Mouse (Mus musculus): ENCODE results near the gene Arhgap22. TPM values are rescaled to one million over a fixed set of nuclear protein-coding genes. Genes with fewer than 3 reads are reported as not detected.

The Arhgap22 gene
- polyA plus RNA-seq, 1 experiment from 2014 or later: 2.8 TPM

GRCm38 (mm10) chr14:33347738-33348137 is 133.9 kb downstream of the Arhgap22 start:
- no peak overlapping the region for H3K9ac ChIP-seq
- no peaks in the 10 kb centered on the region for H3K36me3 ChIP-seq (replicated peaks; ENCODE audit: control insufficient read depth, insufficient read depth)
- H3K27me3 ChIP-seq (ENCODE audit: control insufficient read depth, insufficient read depth, low read length): peaks cover 37% of the 10 kb centered on the region
- H3K4me2 ChIP-seq (replicated peaks): no peak overlapping the region
- H3K4me1 ChIP-seq (replicated peaks; ENCODE audit: control insufficient read depth, insufficient read depth, low read length): no peaks in the 10 kb centered on the region
- no peak overlapping the region for H3K4me3 ChIP-seq (replicated peaks; ENCODE audit: low read length)
- 54% methylated on average over 4 of the region's 4 CpGs for WGBS
- H3K9me3 ChIP-seq (ENCODE audit: control insufficient read depth, low read length): no peaks in the 10 kb centered on the region
- ATAC-seq (ENCODE audit: low FRiP score) (no peak), DNase-seq (ENCODE audit: low spot score) (no peak)
- no peak overlapping the region for H3K27ac ChIP-seq

- no peak overlapping the region for H3K4me3 ChIP-seq (replicated peaks; ENCODE audit: low read length)
- DNase-seq (ENCODE audit: low spot score) (no peak), ATAC-seq (ENCODE audit: low FRiP score) (no peak)
- peaks cover 38% of the 10 kb centered on the region for H3K27me3 ChIP-seq (ENCODE audit: control insufficient read depth, insufficient read depth, low read length)
- H3K4me2 ChIP-seq (replicated peaks): no peak overlapping the region
- no peaks in the 10 kb centered on the region for H3K4me1 ChIP-seq (replicated peaks; ENCODE audit: control insufficient read depth, insufficient read depth, low read length)
- H3K27ac ChIP-seq: no peak overlapping the region
- H3K36me3 ChIP-seq (replicated peaks; ENCODE audit: control insufficient read depth, insufficient read depth): no peaks in the 10 kb centered on the region
- no peaks in the 10 kb centered on the region for H3K9me3 ChIP-seq (ENCODE audit: control insufficient read depth, low read length)
- no peak overlapping the region for H3K9ac ChIP-seq
- WGBS: 85% methylated on average over 1 of the region's 1 CpGs
Measured at GRCm38 (mm10) chr14:33348146-33348545, 134.3 kb downstream of the Arhgap22 start.

DNA sequence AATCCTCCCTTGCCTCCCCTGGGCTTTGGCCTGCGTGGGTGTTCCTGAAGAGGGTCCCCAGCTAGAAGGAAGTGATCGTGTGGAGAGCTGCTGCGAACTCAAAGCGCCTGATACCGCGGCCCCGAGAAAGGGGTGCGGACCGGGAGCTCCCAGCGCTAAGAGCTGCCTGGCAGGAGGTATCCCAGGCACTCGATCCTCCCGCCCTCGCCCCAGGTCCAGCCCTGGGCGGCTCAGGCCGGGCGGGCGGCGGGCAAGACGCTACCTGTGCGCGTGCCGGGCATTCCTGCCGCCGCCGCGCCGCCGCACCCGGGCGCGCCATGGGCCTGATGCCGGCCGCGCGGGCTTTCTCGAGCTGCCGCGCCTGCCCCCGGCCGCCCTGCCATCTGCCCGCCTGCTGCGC is 137.2 kb downstream of the Arhgap22 start:
- H3K4me2 ChIP-seq (replicated peaks): peak overlapping the region; percentile 77
- H3K36me3 ChIP-seq (replicated peaks; ENCODE audit: control insufficient read depth, insufficient read depth): no peaks in the 10 kb centered on the region
- H3K27ac ChIP-seq: no peak overlapping the region
- H3K4me3 ChIP-seq (replicated peaks; ENCODE audit: low read length): peak overlapping the region; percentile 41
- H3K27me3 ChIP-seq (ENCODE audit: control insufficient read depth, insufficient read depth, low read length): peaks cover 38% of the 10 kb centered on the region
- ATAC-seq (ENCODE audit: low FRiP score) (no peak), DNase-seq (ENCODE audit: low spot score) (no peak)
- peak overlapping the region; percentile 64 for H3K9ac ChIP-seq
- no peaks in the 10 kb centered on the region for H3K4me1 ChIP-seq (replicated peaks; ENCODE audit: control insufficient read depth, insufficient read depth, low read length)
- WGBS: 2% methylated on average over 22 of the region's 42 CpGs
- H3K9me3 ChIP-seq (ENCODE audit: control insufficient read depth, low read length): no peaks in the 10 kb centered on the region

GRCm38 (mm10) chr14:33351984-33352722 is 138.3 kb downstream of the Arhgap22 start:
- no peaks in the 10 kb centered on the region for H3K4me1 ChIP-seq (replicated peaks; ENCODE audit: control insufficient read depth, insufficient read depth, low read length)
- H3K27me3 ChIP-seq (ENCODE audit: control insufficient read depth, insufficient read depth, low read length): peaks cover 38% of the 10 kb centered on the region
- no peak overlapping the region for H3K9ac ChIP-seq
- no peaks in the 10 kb centered on the region for H3K9me3 ChIP-seq (ENCODE audit: control insufficient read depth, low read length)
- 74% methylated on average over 6 of the region's 6 CpGs for WGBS
- no peak overlapping the region for H3K27ac ChIP-seq
- H3K4me3 ChIP-seq (replicated peaks; ENCODE audit: low read length): no peak overlapping the region
- no peak for DNase-seq (ENCODE audit: low spot score)
- no peak for ATAC-seq (ENCODE audit: low FRiP score)
- H3K36me3 ChIP-seq (replicated peaks; ENCODE audit: control insufficient read depth, insufficient read depth): no peaks in the 10 kb centered on the region
- H3K4me2 ChIP-seq (replicated peaks): no peak overlapping the region

- Histone ChIP-seq H3K36me3 (replicated peaks; ENCODE audit: control insufficient read depth, insufficient read depth) (no peaks in the 10 kb centered on the region), H3K9ac (no peak overlapping the region), H3K4me2 (replicated peaks) (no peak overlapping the region), H3K27ac (no peak overlapping the region), H3K27me3 (ENCODE audit: control insufficient read depth, insufficient read depth, low read length) (peaks cover 38% of the 10 kb centered on the region), H3K4me1 (replicated peaks; ENCODE audit: control insufficient read depth, insufficient read depth, low read length) (no peaks in the 10 kb centered on the region), H3K9me3 (ENCODE audit: control insufficient read depth, low read length) (no peaks in the 10 kb centered on the region), H3K4me3 (replicated peaks; ENCODE audit: low read length) (no peak overlapping the region)
- 83% methylated on average over 6 of the region's 6 CpGs for WGBS
- no peak for DNase-seq (ENCODE audit: low spot score)
- no peak for ATAC-seq (ENCODE audit: low FRiP score)
Measured at GRCm38 (mm10) chr14:33352890-33353289, 139.1 kb downstream of the Arhgap22 start.

DNA sequence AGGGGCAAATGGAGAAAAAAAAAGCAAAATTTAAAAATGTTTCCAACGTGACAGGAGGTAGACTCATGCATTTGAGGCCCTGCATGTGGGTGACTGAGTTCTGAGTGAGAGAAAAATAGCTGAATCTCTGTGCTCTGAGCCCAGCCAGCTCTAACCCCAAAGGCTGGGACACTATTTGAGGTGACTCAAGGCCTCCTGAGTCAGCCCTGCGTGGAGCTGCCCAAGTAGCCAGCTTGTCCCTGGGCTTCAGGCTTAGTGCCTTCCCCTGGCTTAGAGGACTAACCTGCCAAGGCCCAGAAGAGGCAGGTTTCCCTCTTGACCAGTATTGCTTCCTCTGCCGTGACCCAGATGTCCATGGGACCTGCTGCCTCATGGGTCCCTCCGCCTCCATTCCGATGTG is 141.4 kb downstream of the Arhgap22 start:
- Histone ChIP-seq H3K27ac (no peak overlapping the region), H3K36me3 (replicated peaks; ENCODE audit: control insufficient read depth, insufficient read depth) (no peaks in the 10 kb centered on the region), H3K9ac (no peak overlapping the region), H3K9me3 (ENCODE audit: control insufficient read depth, low read length) (no peaks in the 10 kb centered on the region), H3K4me2 (replicated peaks) (no peak overlapping the region), H3K4me1 (replicated peaks; ENCODE audit: control insufficient read depth, insufficient read depth, low read length) (no peaks in the 10 kb centered on the region), H3K27me3 (ENCODE audit: control insufficient read depth, insufficient read depth, low read length) (peaks cover 23% of the 10 kb centered on the region), H3K4me3 (replicated peaks; ENCODE audit: low read length) (no peak overlapping the region)
- DNase-seq (ENCODE audit: low spot score): no peak
- WGBS: 91% methylated on average over 5 of the region's 5 CpGs
- ATAC-seq (ENCODE audit: low FRiP score): no peak

DNA sequence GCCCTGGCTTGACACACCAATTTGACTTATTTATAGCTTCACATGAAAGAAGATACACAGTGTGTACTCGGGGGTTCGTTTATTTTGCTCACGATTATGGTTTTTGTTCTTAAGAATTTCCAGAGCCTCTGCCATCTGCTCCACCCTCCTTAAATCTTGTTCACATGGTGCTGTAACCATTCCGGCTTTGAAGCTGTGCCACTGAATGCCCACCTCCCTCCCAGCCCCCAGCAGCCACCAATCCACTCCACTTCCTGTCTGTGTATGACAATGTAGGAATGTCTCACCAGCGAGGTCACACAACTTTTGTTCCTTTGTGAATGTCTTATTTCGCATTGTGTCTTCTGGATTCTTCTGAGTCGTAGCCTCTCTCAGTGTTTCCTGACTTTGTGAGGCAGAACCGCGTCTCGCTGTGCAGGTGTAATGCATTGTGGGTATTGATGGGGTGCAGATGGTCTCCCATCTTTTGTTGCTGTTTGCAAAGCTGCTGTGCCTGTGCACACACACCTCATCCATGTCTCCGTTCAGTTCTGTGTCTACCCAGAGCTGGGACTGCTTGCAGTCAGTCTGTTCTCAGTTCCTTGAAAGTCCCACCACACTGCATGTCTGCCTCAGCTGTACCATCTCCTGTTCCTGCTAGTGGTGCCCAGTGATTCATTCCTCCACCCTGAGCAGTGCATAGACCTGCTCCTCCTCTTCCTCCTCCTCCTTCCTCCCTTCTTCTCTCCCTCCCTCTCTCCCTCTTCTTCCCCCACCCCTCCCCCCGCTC is 144.0 kb downstream of the Arhgap22 start:
- Histone ChIP-seq H3K4me3 (replicated peaks; ENCODE audit: low read length) (no peak overlapping the region), H3K27ac (no peak overlapping the region), H3K9me3 (ENCODE audit: control insufficient read depth, low read length) (no peaks in the 10 kb centered on the region), H3K9ac (no peak overlapping the region), H3K27me3 (ENCODE audit: control insufficient read depth, insufficient read depth, low read length) (0 out of 2 replicates have a peak, but pooled peaks cover under 1% of the 10 kb centered on the region), H3K36me3 (replicated peaks; ENCODE audit: control insufficient read depth, insufficient read depth) (no peaks in the 10 kb centered on the region), H3K4me2 (replicated peaks) (no peak overlapping the region), H3K4me1 (replicated peaks; ENCODE audit: control insufficient read depth, insufficient read depth, low read length) (peaks cover 2% of the 10 kb centered on the region; the same call in 1 of the 2 replicates)
- ATAC-seq (ENCODE audit: low FRiP score) (no peak), DNase-seq (ENCODE audit: low spot score) (no peak)
- WGBS: 71% methylated on average over 12 of the region's 12 CpGs

DNA sequence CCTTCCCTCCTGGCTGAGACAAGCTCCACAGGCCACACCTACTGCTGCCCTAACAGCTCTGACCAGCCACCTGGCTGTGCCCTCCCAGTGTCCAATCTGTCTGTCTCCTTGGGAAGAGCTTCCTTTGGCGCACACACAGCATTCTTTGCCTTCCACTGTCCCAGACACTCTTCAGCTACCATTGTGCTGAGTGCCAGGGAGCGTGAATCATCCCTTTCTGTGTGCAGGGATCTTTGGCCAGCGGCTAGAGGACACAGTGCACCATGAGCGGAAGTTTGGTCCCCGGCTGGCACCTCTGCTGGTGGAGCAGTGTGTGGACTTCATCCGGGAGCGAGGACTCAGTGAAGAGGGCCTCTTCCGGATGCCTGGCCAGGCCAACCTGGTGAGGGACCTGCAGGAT is 145.1 kb downstream of the Arhgap22 start:
- Histone ChIP-seq H3K27me3 (ENCODE audit: control insufficient read depth, insufficient read depth, low read length) (no peaks in the 10 kb centered on the region), H3K36me3 (replicated peaks; ENCODE audit: control insufficient read depth, insufficient read depth) (no peaks in the 10 kb centered on the region), H3K9me3 (ENCODE audit: control insufficient read depth, low read length) (no peaks in the 10 kb centered on the region), H3K9ac (no peak overlapping the region), H3K27ac (no peak overlapping the region), H3K4me1 (replicated peaks; ENCODE audit: control insufficient read depth, insufficient read depth, low read length) (peaks cover 3% of the 10 kb centered on the region; the same call in 1 of the 2 replicates), H3K4me2 (replicated peaks) (no peak overlapping the region), H3K4me3 (replicated peaks; ENCODE audit: low read length) (no peak overlapping the region)
- DNase-seq (ENCODE audit: low spot score) (no peak), ATAC-seq (ENCODE audit: low FRiP score) (no peak)
- 93% methylated on average over 8 of the region's 8 CpGs for WGBS

DNA sequence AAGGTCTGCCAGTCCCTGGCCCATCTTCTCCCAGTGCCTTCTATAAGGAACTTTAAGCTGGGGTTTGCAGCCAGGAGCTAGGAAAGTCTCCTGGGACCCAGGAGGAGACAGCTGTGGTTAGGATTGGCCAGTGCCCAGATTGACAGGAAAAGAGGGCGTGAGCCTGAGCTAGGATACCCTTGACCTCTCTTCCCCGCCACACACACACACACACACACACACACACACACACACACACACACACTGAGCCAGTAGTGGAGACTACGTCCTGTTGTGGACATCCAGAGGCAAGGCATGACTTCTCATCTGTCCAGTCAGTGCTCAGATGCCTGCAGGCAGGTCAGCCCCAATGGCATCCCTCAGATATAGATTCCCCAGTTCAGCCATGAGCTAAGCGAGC is 147.7 kb downstream of the Arhgap22 start:
- no peak overlapping the region for H3K4me3 ChIP-seq (replicated peaks; ENCODE audit: low read length)
- 53% methylated on average over 3 of the region's 4 CpGs for WGBS
- no peaks in the 10 kb centered on the region for H3K9me3 ChIP-seq (ENCODE audit: control insufficient read depth, low read length)
- no peaks in the 10 kb centered on the region for H3K27me3 ChIP-seq (ENCODE audit: control insufficient read depth, insufficient read depth, low read length)
- ATAC-seq (ENCODE audit: low FRiP score): no peak
- no peak for DNase-seq (ENCODE audit: low spot score)
- no peak overlapping the region for H3K4me2 ChIP-seq (replicated peaks)
- no peaks in the 10 kb centered on the region for H3K36me3 ChIP-seq (replicated peaks; ENCODE audit: control insufficient read depth, insufficient read depth)
- H3K27ac ChIP-seq: no peak overlapping the region
- H3K4me1 ChIP-seq (replicated peaks; ENCODE audit: control insufficient read depth, insufficient read depth, low read length): peaks cover 3% of the 10 kb centered on the region; the same call in 1 of the 2 replicates
- H3K9ac ChIP-seq: no peak overlapping the region

Data from hindbrain, embryonic 14.5 days (tissue).